8 mouse cellular contexts compared by ENCODE assay signal in genomic region chr13:83721563-83721962, GRCm38 (mm10).
DNase-seq lines count a peak whose midpoint lies in the region; ATAC-seq and TF ChIP-seq lines count a peak whose summit lies in the region.

No protein-coding gene starts in this region.

- H3K36me3 ChIP-seq in kidney, embryonic 14.5 days (ENCODE audit: control insufficient read depth, insufficient read depth, low read length): no peaks in the 10 kb centered on the region
- H3K36me3 ChIP-seq in forebrain, embryonic 14.5 days (ENCODE audit: control insufficient read depth, insufficient read depth, low read length): 0 out of 2 replicates have a peak, but pooled peaks cover 3% of the 10 kb centered on the region
- no peaks in the 10 kb centered on the region for H3K36me3 ChIP-seq in midbrain, embryonic 14.5 days (ENCODE audit: control insufficient read depth, insufficient read depth, low read length)

- no peaks in the 10 kb centered on the region for H3K9me3 ChIP-seq in kidney, embryonic 14.5 days (ENCODE audit: control insufficient read depth, low read length)
- H3K9me3 ChIP-seq in forebrain, embryonic 14.5 days (replicated peaks; ENCODE audit: control insufficient read depth, low read length): no peaks in the 10 kb centered on the region
- no peaks in the 10 kb centered on the region for H3K9me3 ChIP-seq in midbrain, embryonic 14.5 days (ENCODE audit: control insufficient read depth, low read length)

- H3K4me1 ChIP-seq in kidney, embryonic 14.5 days (ENCODE audit: control insufficient read depth, insufficient read depth, low read length): 0 out of 2 replicates have a peak, but pooled peaks cover 3% of the 10 kb centered on the region
- H3K4me1 ChIP-seq in cerebellum, adult 2 months (ENCODE audit: control insufficient read depth, insufficient read depth, low read length): peaks cover 4% of the 10 kb centered on the region; the same call in 1 of the 2 replicates
- H3K4me1 ChIP-seq in forebrain, embryonic 14.5 days (ENCODE audit: control insufficient read depth, insufficient read depth, low read length): no peaks in the 10 kb centered on the region
- 0 out of 2 replicates have a peak, but pooled peaks cover 6% of the 10 kb centered on the region for H3K4me1 ChIP-seq in midbrain, embryonic 14.5 days (ENCODE audit: control insufficient read depth, insufficient read depth, low read length)

- H3K27me3 ChIP-seq in kidney, embryonic 14.5 days (ENCODE audit: control insufficient read depth, insufficient read depth, low read length): peaks cover 93% of the 10 kb centered on the region
- H3K27me3 ChIP-seq in cerebellum, adult 2 months (ENCODE audit: control insufficient read depth, insufficient read depth, low read length): no peaks in the 10 kb centered on the region
- H3K27me3 ChIP-seq in forebrain, embryonic 14.5 days (replicated peaks; ENCODE audit: control insufficient read depth, insufficient read depth, low read length): no peaks in the 10 kb centered on the region
- peaks cover 18% of the 10 kb centered on the region for H3K27me3 ChIP-seq in midbrain, embryonic 14.5 days (ENCODE audit: control insufficient read depth, insufficient read depth, low read length)

- H3K27ac ChIP-seq in kidney, embryonic 14.5 days (ENCODE audit: low read depth, low read length): no peak overlapping the region
- peak overlapping the region; percentile 95 for H3K27ac ChIP-seq in cerebellum, adult 2 months (ENCODE audit: insufficient read depth, low read length)
- H3K27ac ChIP-seq in forebrain, embryonic 14.5 days (ENCODE audit: low read depth, low read length): peak overlapping the region; percentile 100
- H3K27ac ChIP-seq in midbrain, embryonic 14.5 days (replicated peaks; ENCODE audit: low read depth, low read length): peak overlapping the region; percentile 100

- 0 out of 2 replicates have a peak overlapping the region, but pooled peaks have one; percentile 22 for H3K4me3 ChIP-seq in kidney, embryonic 14.5 days (ENCODE audit: low read length)
- H3K4me3 ChIP-seq in cerebellum, adult 2 months (replicated peaks; ENCODE audit: insufficient read depth, low read depth, low read length): peak overlapping the region; percentile 95
- H3K4me3 ChIP-seq in forebrain, embryonic 14.5 days (ENCODE audit: low read depth, low read length): peak overlapping the region; percentile 78
- H3K4me3 ChIP-seq in midbrain, embryonic 14.5 days (replicated peaks; ENCODE audit: low read depth, low read length): peak overlapping the region; percentile 86

- TF ChIP-seq CTCF in cerebellum, adult 2 months (IDR thresholded peaks at IDR 0.05; ENCODE audit: borderline replicate concordance, insufficient read depth, low read depth, low read length): no peak

- DNase-seq in kidney, adult 11 months: no peak
- DNase-seq in cerebellum, adult 2 months: peak; percentile 67 to 77
- peak; percentile 78 for DNase-seq in forebrain, embryonic 14.5 days (ENCODE audit: low spot score)
- DNase-seq in midbrain, embryonic 14.5 days: peak; percentile 72
- DNase-seq in spleen, adult 12 weeks (ENCODE audit: low spot score): no peak
- DNase-seq in thymus, postnatal 25 days: no peak
- DNase-seq in heart, postnatal 4 days: no peak

- H3K9ac ChIP-seq in kidney, embryonic 14.5 days (ENCODE audit: low read depth, low read length): no peak overlapping the region
- peak overlapping the region; percentile 100 for H3K9ac ChIP-seq in forebrain, embryonic 14.5 days (ENCODE audit: low read length)
- H3K9ac ChIP-seq in midbrain, embryonic 14.5 days (replicated peaks; ENCODE audit: low read length): peak overlapping the region; percentile 95

- H3K4me2 ChIP-seq in kidney, embryonic 14.5 days (replicated peaks; ENCODE audit: low read depth, low read length): no peak overlapping the region
- H3K4me2 ChIP-seq in forebrain, embryonic 14.5 days (ENCODE audit: low read length): peak overlapping the region; percentile 86
- peak overlapping the region; percentile 86 for H3K4me2 ChIP-seq in midbrain, embryonic 14.5 days (ENCODE audit: low read length)

- peak; percentile 30; the same call in 1 of the 2 replicates for TF ChIP-seq POLR2A in cerebellum, adult 2 months (IDR thresholded peaks at IDR 0.05; ENCODE audit: borderline replicate concordance, insufficient read depth, low read length)

- no peak for ATAC-seq in kidney, embryonic 14.5 days (ENCODE audit: low FRiP score, low TSS enrichment)
- peak; percentile 20 for ATAC-seq in forebrain, embryonic 14.5 days
- peak; percentile 13 for ATAC-seq in midbrain, embryonic 14.5 days (ENCODE audit: low FRiP score, low TSS enrichment)

- under 1% methylated on average over 14 of the region's 14 CpGs for WGBS in kidney, embryonic 14.5 days
- whole genome bisulfite sequencing in cerebellum, adult 2 months: 3% methylated on average over 14 of the region's 14 CpGs
- 2% methylated on average over 14 of the region's 14 CpGs for WGBS in forebrain, embryonic 14.5 days
- under 1% methylated on average over 14 of the region's 14 CpGs for WGBS in midbrain, embryonic 14.5 days

Comparison
In these comparisons a context has a peak if more than half of its experiments do, and no peak if none do; other contexts are left out.
1. H3K4me3 ChIP-seq: peak in every context shown above with its lines; median percentile 95 in cerebellum, adult 2 months; 86 in midbrain, embryonic 14.5 days; 78 in forebrain, embryonic 14.5 days; 22 in kidney, embryonic 14.5 days.
2. DNase-seq: peak in cerebellum, adult 2 months (2 of 2), forebrain, embryonic 14.5 days (single experiment) and midbrain, embryonic 14.5 days (single experiment); none in kidney, adult 11 months (single experiment), spleen, adult 12 weeks (single experiment), thymus, postnatal 25 days (single experiment) and heart, postnatal 4 days (single experiment).